Mouse (Mus musculus): ENCODE data around the gene Ehd2. TPM values are rescaled to one million over a fixed set of nuclear protein-coding genes. Genes with fewer than 3 reads are reported as not detected.

The Ehd2 gene
- polyA plus RNA-seq, 1 experiment from 2014 or later = 36.8 TPM

DNA sequence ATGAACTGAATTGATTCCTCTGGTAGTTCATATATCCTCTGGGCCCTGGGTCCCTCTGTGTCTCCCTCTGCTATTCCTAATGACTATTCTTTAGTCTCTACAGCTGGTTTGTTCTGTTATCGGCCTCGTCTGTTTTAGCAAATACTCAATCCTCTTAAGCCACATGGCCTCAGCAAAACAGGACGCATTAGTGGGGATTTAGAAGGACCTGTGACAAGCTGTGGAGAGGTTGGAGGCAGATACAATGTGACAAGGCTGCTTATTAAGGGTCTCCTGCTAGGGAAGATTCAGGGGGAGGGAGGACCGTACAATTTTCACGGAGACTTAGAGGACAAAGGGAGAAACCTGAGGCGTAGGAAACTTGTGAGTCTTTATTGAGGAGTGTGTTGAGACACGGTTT lies 61.5 kb downstream of the Ehd2 start:
- Histone ChIP-seq H3K27ac (ENCODE audit: low read length) (no peak overlapping the region), H3K4me1 (ENCODE audit: insufficient read depth, low read length) (no peaks in the 10 kb centered on the region), H3K4me3 (ENCODE audit: low read length) (no peak overlapping the region), H3K9me3 (ENCODE audit: low read length) (no peaks in the 10 kb centered on the region), H3K9ac (replicated peaks; ENCODE audit: low read length) (no peak overlapping the region), H3K36me3 (ENCODE audit: insufficient read depth, low read length) (no peaks in the 10 kb centered on the region), H3K27me3 (ENCODE audit: insufficient read depth, low read length) (no peaks in the 10 kb centered on the region), H3K4me2 (replicated peaks; ENCODE audit: low read depth, low read length) (no peak overlapping the region)
- no peak for ATAC-seq (ENCODE audit: low FRiP score, low TSS enrichment)
- WGBS = 87% methylated on average over 7 of the region's 7 CpGs

DNA sequence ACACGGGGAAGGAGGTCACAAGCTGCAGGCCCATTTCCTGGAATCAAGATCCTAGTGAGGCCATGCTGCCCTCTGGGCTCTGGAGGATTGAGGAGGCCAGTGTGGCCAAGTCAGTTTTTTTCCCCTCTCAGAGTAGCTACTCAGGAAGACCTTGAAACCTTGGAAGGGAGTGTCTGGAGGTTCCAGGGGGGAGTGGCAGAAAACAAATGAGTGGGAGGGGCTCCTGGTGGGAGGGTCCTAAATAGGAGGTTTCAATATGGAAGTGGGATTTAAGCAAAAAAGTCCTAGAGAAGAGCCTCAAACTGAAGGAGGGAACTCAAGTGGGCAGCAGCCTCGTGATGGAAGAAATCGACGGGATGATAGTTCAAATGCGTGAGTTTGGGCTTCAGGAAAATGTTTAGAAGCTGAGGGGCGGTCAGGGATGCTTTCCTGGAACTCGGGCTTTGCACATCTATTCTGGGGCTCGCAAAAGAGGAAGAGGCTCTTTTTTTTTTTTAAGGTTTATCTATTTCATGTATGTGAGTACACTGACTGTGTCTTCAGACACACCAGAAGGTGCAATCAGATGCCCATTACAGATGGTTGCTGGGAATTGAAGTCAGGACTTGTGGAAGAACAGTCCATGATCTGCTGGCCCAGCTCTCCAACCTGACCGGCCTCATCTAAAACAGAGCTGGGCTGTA lies 65.9 kb downstream of the Ehd2 start:
- no peak overlapping the region for H3K4me2 ChIP-seq (replicated peaks; ENCODE audit: low read depth, low read length)
- no peak for ATAC-seq (ENCODE audit: low FRiP score, low TSS enrichment)
- H3K9ac ChIP-seq (replicated peaks; ENCODE audit: low read length) = no peak overlapping the region
- WGBS = 78% methylated on average over 9 of the region's 9 CpGs
- no peaks in the 10 kb centered on the region for H3K27me3 ChIP-seq (ENCODE audit: insufficient read depth, low read length)
- no peaks in the 10 kb centered on the region for H3K4me1 ChIP-seq (ENCODE audit: insufficient read depth, low read length)
- no peak overlapping the region for H3K27ac ChIP-seq (ENCODE audit: low read length)
- H3K36me3 ChIP-seq (ENCODE audit: insufficient read depth, low read length) = no peaks in the 10 kb centered on the region
- H3K4me3 ChIP-seq (ENCODE audit: low read length) = no peak overlapping the region
- no peaks in the 10 kb centered on the region for H3K9me3 ChIP-seq (ENCODE audit: low read length)

Other genes starting within 250 kb of the Ehd2 start
- gene Obox5, start 217.4 kb downstream of the Ehd2 start, polyA plus RNA-seq (2015; fragmentation: Nextera tagmentation; extraction: Ambion mirVana) = not detected in 2 replicates
- gene Obox6, start 127.9 kb downstream of the Ehd2 start, polyA plus RNA-seq (2015; fragmentation: Nextera tagmentation; extraction: Ambion mirVana) = not detected in 2 replicates
- not detected in 2 replicates for gene Crx, start 87.6 kb downstream of the Ehd2 start, polyA plus RNA-seq (2015; fragmentation: Nextera tagmentation; extraction: Ambion mirVana)
- not detected in 2 replicates for gene Crxos, start 85.0 kb downstream of the Ehd2 start, polyA plus RNA-seq (2015; fragmentation: Nextera tagmentation; extraction: Ambion mirVana)
- 690 and 706 TPM in 2 replicates for gene Selenow, start 45.2 kb downstream of the Ehd2 start, polyA plus RNA-seq (2015; fragmentation: Nextera tagmentation; extraction: Ambion mirVana)
- gene Nop53, start 21.5 kb downstream of the Ehd2 start, polyA plus RNA-seq (2015; fragmentation: Nextera tagmentation; extraction: Ambion mirVana) = 198 and 212 TPM in 2 replicates
- gene Bicra, start 80.4 kb upstream of the Ehd2 start, polyA plus RNA-seq (2015; fragmentation: Nextera tagmentation; extraction: Ambion mirVana) = 7.1 and 7.5 TPM in 2 replicates
- 0.04 and 0.09 TPM in 2 replicates for gene Zfp541, start 94.2 kb upstream of the Ehd2 start, polyA plus RNA-seq (2015; fragmentation: Nextera tagmentation; extraction: Ambion mirVana)
- 215 and 220 TPM in 2 replicates for gene Napa, start 130.9 kb upstream of the Ehd2 start, polyA plus RNA-seq (2015; fragmentation: Nextera tagmentation; extraction: Ambion mirVana)
- gene Kptn, start 152.3 kb upstream of the Ehd2 start, polyA plus RNA-seq (2015; fragmentation: Nextera tagmentation; extraction: Ambion mirVana) = 33.9 and 36.8 TPM in 2 replicates
- gene Slc8a2, start 162.3 kb upstream of the Ehd2 start, polyA plus RNA-seq (2015; fragmentation: Nextera tagmentation; extraction: Ambion mirVana) = 0.12 and 0.17 TPM in 2 replicates
- gene Meis3, start 207.5 kb upstream of the Ehd2 start, polyA plus RNA-seq (2015; fragmentation: Nextera tagmentation; extraction: Ambion mirVana) = 23.9 and 27.7 TPM in 2 replicates